Mouse (Mus musculus) liver, adult 2 months (tissue): ENCODE measurements around the gene Clstn1. TPM values are rescaled to one million over a fixed set of nuclear protein-coding genes. Genes with fewer than 3 reads are reported as not detected.
A peak's percentile ranks its signal among the peaks of the same experiment; 100 is the strongest.
"Not testable (repeated sequence)": the region's sequence is repeated elsewhere in the genome, so short reads cannot be mapped to it uniquely, and the experiment has no call there.

Experiments
- DNase-seq: peaks from one replicate; pipeline ENCODE4 v3.0.0-alpha.2; 2011; ENCODE audit warnings: low read depth, low spot score; ENCODE audit errors: extremely low read depth
- H3K27ac ChIP-seq: fragments of 200-500 bp; replicated peaks from 2 replicates; pipeline ENCODE4 v1.5.1; 2012; ENCODE audit warnings: low read depth, mild to moderate bottlenecking, control low read depth, inconsistent platforms, low read length; ENCODE audit not compliant: insufficient read depth
- H3K27me3 ChIP-seq: fragments of 200-500 bp; 2 replicates; pipeline ENCODE4 v1.6.1; 2012; ENCODE audit warnings: mild to moderate bottlenecking, moderate library complexity, low read length, inconsistent platforms; ENCODE audit not compliant: control insufficient read depth, insufficient read depth
- H3K36me3 ChIP-seq: fragments of 200-500 bp; 2 replicates; pipeline ENCODE4 v1.6.1; 2012; ENCODE audit warnings: low read length, inconsistent platforms; ENCODE audit not compliant: control insufficient read depth, insufficient read depth
- H3K4me1 ChIP-seq: fragments of 200-500 bp; 2 replicates; pipeline ENCODE4 v1.6.1; 2011; ENCODE audit warnings: low read length; ENCODE audit not compliant: control insufficient read depth, insufficient read depth
- H3K4me3 ChIP-seq: fragments of 200-500 bp; 2 replicates; pipeline ENCODE4 v1.5.1; 2011; ENCODE audit warnings: low read depth, mild to moderate bottlenecking, control low read depth, low read length, moderate library complexity; ENCODE audit not compliant: insufficient read depth
- H3K79me2 ChIP-seq: fragments of 200-500 bp; 2 replicates; pipeline ENCODE4 v1.6.1; 2012; ENCODE audit warnings: inconsistent platforms, mild to moderate bottlenecking, low read length, moderate library complexity; ENCODE audit not compliant: control insufficient read depth, insufficient read depth
- H3K9ac ChIP-seq: fragments of 200-500 bp; 2 replicates; pipeline ENCODE4 v1.6.1; 2012; ENCODE audit warnings: low read depth, mild to moderate bottlenecking, control low read depth, inconsistent platforms, low read length
- CTCF ChIP-seq: fragments of 200-500 bp; IDR thresholded peaks from 2 replicates; pipeline ENCODE4 v1.5.1; 2011; ENCODE audit warnings: low read depth, low read length, control low read depth
- POLR2A ChIP-seq: fragments of 200-500 bp; IDR thresholded peaks from 2 replicates; pipeline ENCODE4 v1.6.1; 2011; ENCODE audit warnings: low read length, control low read depth; ENCODE audit not compliant: insufficient read depth; ENCODE audit errors: extremely low read depth
- WGBS: fragments of 180-500 bp; shearing (Covaris S2); methylation state at CpG from one replicate; pipeline ENCODE4 v1.1.7; 2018; 5-methylcytosine and 5-hydroxymethylcytosine counted together
- polyA plus RNA-seq: library from polyadenylated mRNA; depleted of rRNA; stranded (reverse); fragments of >200 nt; gene quantifications from 2 replicates; pipeline ENCODE4 v1.2.3, GENCODE M21; 2012
- total RNA-seq: library from RNA; depleted of rRNA; stranded (reverse); fragments of >200 nt; gene quantifications from 2 replicates; pipeline ENCODE4 v1.2.3, GENCODE M21; 2014

The Clstn1 gene
- total and polyA plus RNA-seq, 2 experiments, result 1.5 to 2.3 TPM

DNA sequence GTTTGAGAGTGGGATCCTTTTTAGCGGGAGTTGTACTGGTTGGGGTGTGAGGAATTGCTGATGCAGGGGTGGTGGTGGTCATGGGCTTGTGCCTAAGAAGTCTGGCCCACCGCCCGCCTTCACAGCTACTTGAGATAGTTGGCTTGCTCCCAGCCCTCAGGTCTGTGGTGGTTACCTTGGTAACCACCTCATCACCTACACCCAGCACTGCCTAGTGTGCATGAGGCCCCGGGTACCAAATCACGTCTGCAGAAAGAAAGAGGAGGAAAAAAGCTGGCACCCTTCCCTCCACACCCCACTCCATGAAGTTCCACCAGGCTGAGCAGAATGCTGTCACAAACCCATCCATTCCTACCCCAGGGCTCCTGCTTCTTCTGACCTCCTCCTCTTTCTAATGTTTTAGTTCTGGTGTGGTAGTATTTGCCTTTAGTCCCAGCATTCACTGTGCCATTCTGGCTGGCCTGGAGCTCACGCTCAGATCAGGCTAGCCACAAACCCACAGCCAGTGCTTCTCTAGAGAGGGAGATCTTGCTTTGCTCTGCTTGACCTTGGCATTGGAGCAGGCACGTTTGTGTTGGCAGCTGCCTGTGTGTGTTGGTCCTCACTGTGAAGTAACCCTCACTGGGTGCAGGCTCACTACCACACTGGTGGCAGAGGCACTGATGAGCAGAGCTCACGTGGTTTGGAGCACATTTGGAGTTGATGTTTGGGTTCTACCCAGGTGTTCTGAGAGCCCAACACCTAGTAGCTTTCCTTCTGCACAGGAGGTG is 23.2 kb downstream of the Clstn1 start:
- H3K4me1 ChIP-seq, result no peaks in the 10 kb centered on the region
- DNase-seq, result no peak
- TF ChIP-seq CTCF (no peak), POLR2A (no peak)
- 76% methylated on average over 8 of the region's 8 CpGs for WGBS
- H3K27me3 ChIP-seq, result no peaks in the 10 kb centered on the region
- no peaks in the 10 kb centered on the region for H3K36me3 ChIP-seq
- H3K4me3 ChIP-seq, result no peak overlapping the region
- no peak overlapping the region for H3K27ac ChIP-seq
- no peaks in the 10 kb centered on the region for H3K79me2 ChIP-seq
- H3K9ac ChIP-seq, result no peak overlapping the region

DNA sequence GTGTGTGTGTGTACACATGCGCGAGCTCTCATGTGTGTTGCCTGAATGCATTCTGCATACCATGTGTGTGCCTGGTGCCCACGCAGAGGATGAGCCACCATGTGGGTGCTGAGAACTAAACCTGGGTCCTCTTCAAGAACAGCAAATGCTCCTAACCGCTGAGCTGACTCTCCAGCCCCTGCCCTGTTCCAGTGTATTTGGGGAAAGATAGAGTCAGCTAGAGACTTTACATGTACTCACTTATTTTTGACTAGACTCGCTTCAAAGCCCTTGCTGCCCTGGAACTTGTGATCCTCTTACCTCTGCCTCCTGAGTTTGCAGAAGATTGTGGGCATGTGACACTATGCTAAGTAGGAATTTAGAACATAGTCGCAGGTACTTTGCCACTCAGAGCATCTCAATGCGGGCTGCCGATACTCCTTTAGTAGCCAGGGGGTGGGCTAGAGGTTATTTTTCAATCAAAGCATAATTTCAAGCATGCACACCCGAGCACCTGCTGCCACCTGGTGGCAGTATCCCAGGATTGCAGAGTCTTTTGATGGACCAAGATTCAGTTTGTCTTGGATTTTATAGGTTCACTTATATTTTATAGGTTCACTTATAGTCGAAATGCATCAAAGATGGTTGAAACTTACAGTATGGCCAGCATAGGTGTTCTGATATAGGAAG is 25.2 kb downstream of the Clstn1 start:
- no peaks in the 10 kb centered on the region for H3K27me3 ChIP-seq
- no peak overlapping the region for H3K27ac ChIP-seq
- 53% methylated on average over 10 of the region's 10 CpGs for WGBS
- H3K4me1 ChIP-seq, result no peaks in the 10 kb centered on the region
- H3K79me2 ChIP-seq, result no peaks in the 10 kb centered on the region
- DNase-seq, result no peak
- TF ChIP-seq POLR2A, result no peak
- peak; percentile 77 for TF ChIP-seq CTCF
- H3K36me3 ChIP-seq, result no peaks in the 10 kb centered on the region
- H3K9ac ChIP-seq, result no peak overlapping the region
- no peak overlapping the region for H3K4me3 ChIP-seq

- not testable (repeated sequence) for H3K79me2 ChIP-seq, H3K27ac ChIP-seq, H3K9ac ChIP-seq, H3K4me1 ChIP-seq, H3K36me3 ChIP-seq, H3K4me3 ChIP-seq, H3K27me3 ChIP-seq, DNase-seq
- 72% methylated on average over 6 of the region's 6 CpGs for WGBS
These were observed 27.2 kb downstream of the Clstn1 start for GRCm38 (mm10) chr4:149613497-149613896.

DNA sequence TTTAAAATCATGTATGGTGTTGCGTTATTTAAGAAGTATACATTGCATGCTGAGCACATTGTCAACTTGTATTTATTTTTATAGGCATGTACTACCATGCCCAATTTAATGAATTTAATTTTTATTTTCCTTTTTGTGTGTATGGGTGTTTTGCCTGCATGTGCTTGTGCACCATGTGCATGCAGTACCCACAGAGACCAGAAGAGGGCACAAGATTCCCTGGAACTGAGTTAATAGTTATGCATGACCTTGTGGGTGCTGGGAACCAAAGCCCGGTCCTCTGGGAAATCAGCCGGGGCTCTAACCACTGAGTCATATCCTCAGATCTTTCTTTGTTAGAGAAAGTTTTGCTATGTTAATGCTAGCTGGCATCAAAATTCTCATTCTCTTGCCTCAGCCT is 28.6 kb downstream of the Clstn1 start:
- WGBS, result 98% methylated on average over 3 of the region's 3 CpGs
- no peak for DNase-seq
- 0 out of 2 replicates have a peak, but pooled peaks have one; percentile 6 for TF ChIP-seq CTCF
- no peak for TF ChIP-seq POLR2A

GRCm38 (mm10) chr4:149616999-149617398 is 30.7 kb downstream of the Clstn1 start:
- not testable (repeated sequence) for H3K79me2 ChIP-seq, H3K36me3 ChIP-seq, H3K9ac ChIP-seq, H3K4me1 ChIP-seq, H3K27ac ChIP-seq, H3K27me3 ChIP-seq, H3K4me3 ChIP-seq
- 77% methylated on average over 3 of the region's 3 CpGs for WGBS
- peak; percentile 16 for DNase-seq

More for the DNA sequence above, 28.6 kb downstream of the Clstn1 start:
- Histone ChIP-seq H3K79me2 (no peaks in the 10 kb centered on the region), H3K27ac (no peak overlapping the region), H3K4me3 (no peak overlapping the region), H3K9ac (no peak overlapping the region), H3K36me3 (no peaks in the 10 kb centered on the region), H3K27me3 (no peaks in the 10 kb centered on the region), H3K4me1 (no peaks in the 10 kb centered on the region)

DNA sequence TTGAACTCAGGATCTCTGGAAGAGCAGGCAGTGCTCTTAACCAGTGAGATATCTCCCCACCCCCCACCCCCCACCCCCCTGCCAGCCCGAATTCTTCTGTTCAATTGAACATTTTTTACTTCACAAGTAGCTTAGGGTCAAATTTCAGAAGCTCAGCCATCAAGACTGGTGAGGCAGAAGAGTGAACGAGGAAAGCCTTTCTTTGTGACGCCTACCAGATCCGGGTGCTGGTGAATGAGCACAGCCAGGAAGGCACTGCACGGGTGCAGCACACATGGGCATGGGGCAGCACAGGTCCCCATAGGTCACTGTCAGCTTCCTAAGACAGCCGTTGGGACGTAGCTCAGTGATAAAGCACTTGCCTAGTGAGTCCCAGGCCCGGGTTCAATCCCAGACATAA is 33.7 kb downstream of the Clstn1 start:
- no peaks in the 10 kb centered on the region for H3K27me3 ChIP-seq
- H3K79me2 ChIP-seq, result no peaks in the 10 kb centered on the region
- H3K36me3 ChIP-seq, result no peaks in the 10 kb centered on the region
- no peak overlapping the region for H3K9ac ChIP-seq
- no peak overlapping the region for H3K27ac ChIP-seq
- no peak for TF ChIP-seq POLR2A
- no peak for TF ChIP-seq CTCF
- 81% methylated on average over 8 of the region's 8 CpGs for WGBS
- DNase-seq, result no peak
- no peak overlapping the region for H3K4me3 ChIP-seq
- no peaks in the 10 kb centered on the region for H3K4me1 ChIP-seq
